Mouse (Mus musculus): ENCODE measurements around the gene Tmem69. TPM values are rescaled to one million over a fixed set of nuclear protein-coding genes. Genes with fewer than 3 reads are reported as not detected.

Tmem69 gene
- polyA plus RNA-seq, 1 experiment from 2014 or later, result 26.7 TPM

- ATAC-seq (ENCODE audit: insufficient read depth, low FRiP score, low read depth), result no peak
- H3K9me3 ChIP-seq, result no peaks in the 10 kb centered on the region
- H3K36me3 ChIP-seq, result no peaks in the 10 kb centered on the region
- no peak overlapping the region for H3K4me2 ChIP-seq
- H3K4me3 ChIP-seq (replicated peaks), result no peak overlapping the region
- H3K9ac ChIP-seq, result no peak overlapping the region
- no peaks in the 10 kb centered on the region for H3K4me1 ChIP-seq
- no peak overlapping the region for H3K27ac ChIP-seq
- no peaks in the 10 kb centered on the region for H3K27me3 ChIP-seq (replicated peaks)
Observed at GRCm38 (mm10) chr4:116536351-116536750, 19.4 kb downstream of the Tmem69 start.

DNA sequence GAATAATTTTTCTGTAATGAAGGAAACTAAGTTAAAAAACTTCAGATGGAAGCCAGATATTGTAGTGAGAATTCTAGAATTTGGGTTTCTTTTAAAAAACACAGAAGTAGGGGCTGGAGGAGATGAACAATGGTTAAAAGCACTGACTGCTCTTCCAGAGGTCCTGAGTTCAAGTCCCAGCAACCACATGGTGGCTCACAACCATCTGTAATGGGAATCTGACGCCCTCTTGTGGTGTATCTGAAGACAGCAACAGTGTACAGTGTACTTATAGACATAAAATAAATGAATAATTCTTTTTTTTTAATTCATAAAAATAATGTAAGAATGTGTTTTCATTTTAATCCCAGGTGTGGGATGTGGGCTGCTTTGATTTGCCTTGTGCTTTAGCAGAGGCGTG is 24.6 kb downstream of the Tmem69 start:
- Histone ChIP-seq H3K27me3 (replicated peaks) (no peaks in the 10 kb centered on the region), H3K36me3 (0 out of 2 replicates have a peak, but pooled peaks cover 5% of the 10 kb centered on the region), H3K4me1 (no peaks in the 10 kb centered on the region), H3K9me3 (no peaks in the 10 kb centered on the region), H3K4me2 (no peak overlapping the region), H3K27ac (no peak overlapping the region), H3K9ac (no peak overlapping the region), H3K4me3 (replicated peaks) (no peak overlapping the region)
- ATAC-seq (ENCODE audit: insufficient read depth, low FRiP score, low read depth), result no peak
- 61% methylated on average over 2 of the region's 2 CpGs for WGBS

DNA sequence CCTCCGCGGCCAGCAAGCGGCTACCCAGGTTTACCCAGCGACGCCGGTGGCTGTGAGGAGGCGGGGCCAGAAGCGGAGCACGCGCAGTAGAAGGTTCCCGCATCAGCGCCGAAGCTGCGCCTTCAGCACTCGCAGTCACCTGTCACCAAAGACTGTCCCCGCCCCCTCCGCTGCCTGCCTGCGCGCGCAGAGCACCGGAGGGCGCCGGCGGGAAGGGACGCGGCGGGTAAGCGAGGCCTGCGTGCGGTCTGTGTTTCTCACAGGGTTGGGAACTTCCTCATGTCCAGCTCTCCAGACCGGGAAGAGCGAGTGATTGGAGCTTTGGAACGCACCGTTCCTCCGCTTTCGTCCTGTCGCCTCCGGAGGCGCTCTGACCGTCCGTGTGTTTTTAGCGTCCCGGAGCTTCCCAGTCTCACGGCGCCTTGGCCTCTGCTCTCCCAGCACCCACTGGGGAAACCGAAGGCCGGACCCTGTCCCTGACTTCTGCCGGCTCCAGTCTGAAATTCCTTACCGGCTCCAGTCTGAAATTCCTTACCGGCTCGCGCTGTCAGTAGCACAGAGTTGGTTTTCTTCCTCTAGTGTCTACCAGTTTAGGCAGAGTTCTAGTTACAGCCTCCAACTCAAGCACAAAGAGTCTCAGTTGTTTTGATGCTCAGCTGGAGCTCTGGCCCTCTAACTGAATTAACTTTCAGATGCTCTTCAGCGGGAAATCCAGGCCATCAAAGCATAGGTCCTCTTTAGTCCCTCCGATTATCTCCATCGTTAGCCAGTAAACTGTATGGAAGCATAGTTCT is 48.1 kb downstream of the Tmem69 start, which contains the start of gene Ipp:
Gene Ipp (plus strand): TSS at position 125 of the 794 bp plus-strand sequence.
- Histone ChIP-seq H3K4me2 (peak within 1 kb of the TSS; percentile 63), H3K9ac (peak within 1 kb of the TSS; percentile 48), H3K36me3 (no peaks in the 10 kb centered on the region), H3K4me1 (peaks cover 6% of the 10 kb centered on the region; the same call in 1 of the 2 replicates), H3K27me3 (replicated peaks) (no peaks in the 10 kb centered on the region), H3K27ac (peak within 1 kb of the TSS; percentile 94), H3K4me3 (replicated peaks) (peak within 1 kb of the TSS; percentile 66), H3K9me3 (no peaks in the 10 kb centered on the region)
- WGBS, result under 1% methylated on average over 47 of the region's 55 CpGs
- ATAC-seq (ENCODE audit: insufficient read depth, low FRiP score, low read depth), result peak; percentile 99

- Histone ChIP-seq H3K4me3 (replicated peaks) (peak overlapping the region; percentile 66), H3K36me3 (no peaks in the 10 kb centered on the region), H3K27me3 (replicated peaks) (no peaks in the 10 kb centered on the region), H3K27ac (peak overlapping the region; percentile 94; the same call in 1 of the 2 replicates), H3K4me1 (peaks cover 6% of the 10 kb centered on the region; the same call in 1 of the 2 replicates), H3K9ac (no peak overlapping the region; the same call in 1 of the 2 replicates), H3K9me3 (no peaks in the 10 kb centered on the region), H3K4me2 (peak overlapping the region; percentile 63)
- no peak for ATAC-seq (ENCODE audit: insufficient read depth, low FRiP score, low read depth)
- WGBS, result 26% methylated on average over 11 of the region's 11 CpGs
Observed at GRCm38 (mm10) chr4:116506886-116507424, 48.8 kb downstream of the Tmem69 start.

Other genes starting within 250 kb of the Tmem69 start
- 13.0 and 14.3 TPM in 2 replicates for gene Mast2, start 91.8 kb downstream of the Tmem69 start, polyA plus RNA-seq (2015; fragmentation: Nextera tagmentation; extraction: Ambion mirVana)
- gene Ipp, start 48.4 kb downstream of the Tmem69 start, polyA plus RNA-seq (2015; fragmentation: Nextera tagmentation; extraction: Ambion mirVana), result 14.0 and 15.2 TPM in 2 replicates
- 28.9 and 33.1 TPM in 2 replicates for gene Gpbp1l1, start 1.7 kb upstream of the Tmem69 start, polyA plus RNA-seq (2015; fragmentation: Nextera tagmentation; extraction: Ambion mirVana)
- gene Ccdc17, start 40.7 kb upstream of the Tmem69 start, polyA plus RNA-seq (2015; fragmentation: Nextera tagmentation; extraction: Ambion mirVana), result 4.2 and 4.5 TPM in 2 replicates
- gene Nasp, start 72.0 kb upstream of the Tmem69 start, polyA plus RNA-seq (2015; fragmentation: Nextera tagmentation; extraction: Ambion mirVana), result 103 and 118 TPM in 2 replicates
- gene Akr1a1, start 95.7 kb upstream of the Tmem69 start, polyA plus RNA-seq (2015; fragmentation: Nextera tagmentation; extraction: Ambion mirVana), result 731 and 767 TPM in 2 replicates
- gene Prdx1, start 129.6 kb upstream of the Tmem69 start, polyA plus RNA-seq (2015; fragmentation: Nextera tagmentation; extraction: Ambion mirVana), result 1,377 and 1,420 TPM in 2 replicates
- 23.5 and 24.5 TPM in 2 replicates for gene Mmachc, start 152.5 kb upstream of the Tmem69 start, polyA plus RNA-seq (2015; fragmentation: Nextera tagmentation; extraction: Ambion mirVana)
- gene Ccdc163, start 152.6 kb upstream of the Tmem69 start, polyA plus RNA-seq (2015; fragmentation: Nextera tagmentation; extraction: Ambion mirVana), result 23.9 and 27.7 TPM in 2 replicates
- 5.8 and 7.3 TPM in 2 replicates for gene Tesk2, start 165.0 kb upstream of the Tmem69 start, polyA plus RNA-seq (2015; fragmentation: Nextera tagmentation; extraction: Ambion mirVana)

Measured in stomach, embryonic 15.5 days (tissue).